Mouse (Mus musculus) kidney, postnatal 4 days (tissue): ENCODE measurements around the gene Supt6.
A peak's percentile ranks its signal among the peaks of the same experiment; 100 is the strongest.

Source experiments
- DNase-seq, 2 experiments: peaks; one replicate each; pipeline ENCODE4 v3.0.0; 2021; ENCODE audit warnings: mixed read lengths in 2 of 2

Supt6 gene

DNA sequence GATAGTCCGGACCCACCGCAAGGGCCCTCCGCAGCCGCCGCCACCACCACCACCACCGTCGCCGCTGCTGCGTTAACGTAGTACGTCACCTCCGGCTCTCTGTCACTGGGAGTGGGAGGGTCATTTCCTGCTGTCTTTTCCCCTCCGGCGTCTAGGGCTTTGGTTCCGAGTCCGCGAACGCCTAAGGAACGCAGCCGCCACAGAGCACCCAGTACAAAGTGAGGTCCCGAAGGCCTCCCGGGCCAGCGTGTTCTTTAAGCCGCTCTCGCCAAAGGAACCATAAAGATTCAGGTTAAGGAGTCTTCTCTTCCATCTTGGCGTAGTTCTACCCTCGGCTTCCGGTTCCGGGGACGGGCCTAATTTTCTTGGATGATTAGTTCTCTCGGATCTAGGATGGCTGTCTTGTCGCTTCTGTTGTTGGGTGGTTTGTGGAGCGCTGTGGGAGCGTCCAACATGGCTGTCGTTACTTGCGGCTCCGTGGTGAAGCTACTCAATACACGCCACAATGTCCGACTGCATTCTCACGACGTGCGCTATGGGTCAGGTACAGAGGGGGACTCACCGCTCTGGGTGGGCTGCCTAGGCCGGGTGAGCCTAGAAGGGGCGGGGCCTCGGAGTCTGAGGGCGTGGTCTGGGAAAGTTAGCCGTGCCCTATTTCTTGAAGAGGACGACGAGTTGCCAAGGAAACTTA is at the start of gene Supt6, which contains the start of gene Sdf2:
Gene Supt6, minus strand, starts transcription at position 361 of the 691 bp plus-strand sequence.
Gene Sdf2, plus strand, starts transcription at position 120 of the 691 bp plus-strand sequence.
- DNase-seq: peak; percentile 95 to 96

DNA sequence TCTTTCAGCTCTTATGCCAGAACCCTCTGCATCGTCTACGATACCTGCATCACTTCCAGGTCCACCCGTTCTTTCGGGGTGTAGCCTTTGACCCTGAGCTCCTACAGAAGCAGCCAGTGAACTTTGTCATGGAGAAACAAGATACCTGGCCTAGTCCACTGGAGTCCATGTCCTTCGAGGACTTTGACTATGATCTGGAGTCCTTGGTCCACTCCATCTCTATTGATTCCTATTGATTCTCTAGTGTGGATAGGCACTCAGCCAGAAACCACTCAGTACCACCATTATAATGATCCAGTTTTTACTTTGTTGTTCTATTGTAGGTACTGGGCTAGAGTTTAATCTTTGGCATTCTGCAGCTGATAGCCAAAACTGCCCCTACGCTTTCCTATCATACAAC is 48.8 kb upstream of the Supt6 start:
- no peak for DNase-seq

DNA sequence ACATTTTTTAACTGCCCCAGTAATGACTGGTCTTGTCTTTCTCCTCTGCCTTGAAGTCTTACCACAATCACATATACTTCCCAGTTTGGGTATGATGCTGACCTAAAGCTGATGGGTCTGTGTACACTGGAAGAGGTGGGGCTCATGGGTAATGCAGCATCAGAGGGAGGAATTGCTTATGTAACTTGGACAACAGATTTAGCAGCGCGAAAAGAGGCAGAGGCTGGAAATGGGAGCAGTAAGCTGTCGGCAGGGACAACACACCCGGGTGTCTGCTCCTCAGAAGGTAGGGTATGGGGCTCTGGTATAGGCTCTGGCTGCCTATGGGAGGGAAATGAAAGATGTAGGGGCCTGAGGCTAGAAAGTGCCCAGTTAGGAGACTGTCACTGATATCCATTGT is 44.9 kb upstream of the Supt6 start, which contains the start of gene BC030499:
Gene BC030499, plus strand, starts transcription at position 188 of the 400 bp plus-strand sequence.
- no peak for DNase-seq

DNA sequence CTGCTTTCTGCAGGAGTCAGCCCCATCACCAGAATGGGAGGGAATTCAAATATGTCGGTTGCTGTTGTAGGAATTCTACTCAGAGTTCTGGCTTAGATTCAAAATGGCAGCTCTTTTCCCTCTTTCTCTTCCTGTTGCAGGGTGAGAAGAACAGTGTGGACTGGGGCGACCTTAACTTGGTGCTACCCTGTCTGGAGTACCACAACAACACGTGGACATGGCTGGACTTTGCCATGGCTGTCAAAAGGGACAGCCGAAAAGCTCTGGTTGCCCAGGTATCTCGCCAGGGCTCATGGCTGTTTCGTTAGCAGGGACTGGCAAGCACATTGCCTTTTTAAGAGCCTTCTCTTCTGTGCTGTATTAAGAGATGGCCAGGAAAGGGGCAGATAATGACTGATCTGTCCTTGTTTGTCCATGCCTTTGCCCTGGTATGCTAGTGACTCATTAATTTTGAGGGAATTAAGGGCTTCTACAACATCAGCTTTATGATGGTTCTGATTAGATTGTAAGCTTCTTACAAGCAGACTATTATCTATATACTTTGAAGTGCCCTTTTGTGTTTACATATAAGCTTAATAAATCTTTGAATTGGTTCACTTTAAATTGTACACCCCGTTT is 43.5 kb upstream of the Supt6 start:
- DNase-seq: no peak

DNA sequence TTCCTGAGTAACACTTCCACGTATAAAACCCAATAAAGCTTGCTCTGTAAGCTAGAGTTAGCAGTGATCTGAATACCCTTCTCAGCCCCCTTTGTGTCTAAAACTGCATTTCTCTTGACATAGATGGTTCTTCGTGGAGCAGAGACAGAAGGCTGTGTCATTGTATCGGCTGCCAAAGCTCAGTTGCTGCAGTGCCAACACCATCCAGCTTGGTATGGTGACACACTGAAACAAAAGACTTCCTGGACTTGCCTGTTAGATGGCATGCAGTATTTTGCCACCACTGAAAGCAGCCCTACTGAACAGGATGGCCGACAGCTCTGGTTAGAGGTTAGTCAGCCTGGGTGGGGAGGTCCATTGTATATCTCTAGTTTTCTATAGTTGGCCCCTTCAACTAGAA is 33.8 kb upstream of the Supt6 start:
- no peak for DNase-seq

DNA sequence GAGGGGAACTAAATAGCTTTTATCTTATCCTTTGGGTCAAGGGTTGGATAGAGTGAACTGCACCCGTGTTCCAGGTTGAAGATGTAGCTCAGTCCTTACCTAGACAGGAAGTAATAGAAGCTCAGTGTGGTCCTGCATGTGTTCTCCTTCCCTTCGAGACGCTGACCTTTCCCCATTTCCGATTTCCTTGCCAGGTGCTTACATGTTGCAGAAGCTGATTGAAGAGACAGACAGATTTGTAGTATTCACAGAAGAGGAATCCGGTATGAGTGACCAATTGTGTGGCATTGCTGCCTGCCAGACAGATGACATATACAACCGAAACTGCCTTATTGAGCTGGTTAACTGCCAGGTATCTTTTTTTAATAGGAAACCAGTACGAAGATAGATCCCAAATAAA is 33.1 kb upstream of the Supt6 start:
- DNase-seq: no peak

DNA sequence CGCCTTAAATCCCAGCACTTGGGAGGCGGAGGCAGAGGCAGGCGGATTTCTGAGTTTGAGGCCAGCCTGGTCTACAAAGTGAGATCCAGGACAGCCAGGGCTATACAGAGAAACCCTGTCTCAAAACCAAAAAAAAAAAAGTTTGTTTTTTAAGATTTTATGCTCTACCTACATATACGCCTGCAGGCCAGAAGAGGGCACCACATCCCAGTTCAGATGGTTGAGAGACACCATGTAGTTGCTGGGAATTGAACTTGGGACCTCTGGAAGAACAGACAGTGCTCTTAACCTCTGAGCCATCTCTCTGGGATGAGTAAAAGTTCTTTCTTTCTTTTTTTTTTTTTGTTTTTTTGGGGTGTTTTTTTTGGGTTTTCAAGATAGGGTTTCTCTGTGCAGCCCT is 30.4 kb upstream of the Supt6 start:
- DNase-seq: peak; percentile 26 to 28

DNA sequence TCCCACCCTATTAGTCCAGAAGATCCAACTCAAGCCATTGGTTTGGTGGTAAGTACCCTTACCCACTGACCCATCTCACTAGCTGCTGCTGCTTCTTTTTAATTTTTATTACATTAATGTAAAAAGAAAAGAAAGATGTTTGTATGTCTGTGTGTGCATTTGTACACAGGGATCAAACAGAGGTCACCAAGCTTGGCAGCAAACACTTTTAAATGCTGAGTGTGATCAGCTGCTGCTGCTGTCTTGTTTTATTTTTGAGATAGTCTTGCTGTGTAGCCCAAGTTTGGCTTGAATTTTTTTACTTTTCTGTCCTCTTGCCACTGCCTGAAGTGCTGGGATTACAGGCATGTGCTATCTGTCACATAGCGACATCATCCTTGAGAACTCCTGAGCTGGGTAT is 29.8 kb upstream of the Supt6 start:
- peak; percentile 46 to 52 for DNase-seq

DNA sequence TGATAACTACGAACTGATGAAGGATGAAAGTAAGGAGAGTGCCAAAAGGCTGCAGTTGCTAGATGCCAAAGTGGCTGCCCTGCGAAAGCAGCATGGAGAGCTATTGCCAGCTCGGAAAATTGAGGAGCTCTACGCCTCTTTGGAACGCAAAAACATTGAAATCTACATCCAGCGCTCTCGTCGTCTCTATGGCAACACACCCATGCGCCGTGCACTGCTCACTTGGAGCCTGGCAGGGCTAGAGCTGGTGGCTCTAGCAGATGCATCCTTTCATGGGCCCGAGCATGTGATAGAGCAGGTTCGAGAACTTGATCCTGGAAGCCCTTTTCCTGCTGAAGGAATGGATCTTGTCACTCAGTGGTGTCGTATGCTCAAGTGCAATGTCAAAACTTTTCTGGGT is 26.2 kb upstream of the Supt6 start:
- no peak for DNase-seq

DNA sequence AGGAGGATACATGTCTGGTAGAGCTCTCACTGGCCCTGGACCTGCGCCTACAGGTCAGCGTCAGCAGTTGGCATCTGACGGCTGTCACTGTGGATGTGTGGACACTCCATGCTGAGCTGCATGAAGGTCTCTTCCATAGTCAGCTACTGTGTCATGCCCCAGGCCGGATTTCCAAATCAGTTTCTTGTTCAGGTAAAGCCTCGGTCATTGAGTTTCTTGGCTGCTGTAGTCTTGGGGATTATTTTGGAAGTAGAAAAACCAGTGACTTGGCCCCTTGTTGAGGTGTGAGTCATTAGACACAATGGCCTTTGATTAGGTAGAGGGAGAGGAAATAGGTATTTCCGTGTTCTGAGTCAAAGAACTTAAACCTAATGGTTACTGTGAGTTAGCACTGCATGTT is 19.8 kb upstream of the Supt6 start:
- DNase-seq: no peak

DNA sequence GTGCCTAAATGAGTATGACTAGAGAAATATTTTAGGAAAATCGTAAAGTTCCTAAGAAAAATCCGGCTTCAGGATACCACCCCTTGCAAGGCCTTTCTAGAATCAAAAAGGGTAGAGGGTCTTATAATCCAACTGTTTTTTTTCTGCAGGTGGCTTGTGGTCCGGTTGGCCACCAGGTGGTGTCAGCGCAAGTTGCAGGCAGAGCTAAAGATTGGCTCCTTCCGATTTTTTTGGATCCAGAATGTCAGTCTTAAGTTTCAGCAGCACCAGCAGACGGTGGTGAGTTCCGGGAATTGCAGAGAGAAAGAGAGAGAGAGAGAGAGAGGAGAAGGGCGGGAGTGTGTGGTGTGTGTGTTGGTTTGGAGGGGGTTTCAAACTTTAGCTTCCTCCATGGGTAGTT is 16.8 kb upstream of the Supt6 start:
- peak; percentile 75 to 83 for DNase-seq

DNA sequence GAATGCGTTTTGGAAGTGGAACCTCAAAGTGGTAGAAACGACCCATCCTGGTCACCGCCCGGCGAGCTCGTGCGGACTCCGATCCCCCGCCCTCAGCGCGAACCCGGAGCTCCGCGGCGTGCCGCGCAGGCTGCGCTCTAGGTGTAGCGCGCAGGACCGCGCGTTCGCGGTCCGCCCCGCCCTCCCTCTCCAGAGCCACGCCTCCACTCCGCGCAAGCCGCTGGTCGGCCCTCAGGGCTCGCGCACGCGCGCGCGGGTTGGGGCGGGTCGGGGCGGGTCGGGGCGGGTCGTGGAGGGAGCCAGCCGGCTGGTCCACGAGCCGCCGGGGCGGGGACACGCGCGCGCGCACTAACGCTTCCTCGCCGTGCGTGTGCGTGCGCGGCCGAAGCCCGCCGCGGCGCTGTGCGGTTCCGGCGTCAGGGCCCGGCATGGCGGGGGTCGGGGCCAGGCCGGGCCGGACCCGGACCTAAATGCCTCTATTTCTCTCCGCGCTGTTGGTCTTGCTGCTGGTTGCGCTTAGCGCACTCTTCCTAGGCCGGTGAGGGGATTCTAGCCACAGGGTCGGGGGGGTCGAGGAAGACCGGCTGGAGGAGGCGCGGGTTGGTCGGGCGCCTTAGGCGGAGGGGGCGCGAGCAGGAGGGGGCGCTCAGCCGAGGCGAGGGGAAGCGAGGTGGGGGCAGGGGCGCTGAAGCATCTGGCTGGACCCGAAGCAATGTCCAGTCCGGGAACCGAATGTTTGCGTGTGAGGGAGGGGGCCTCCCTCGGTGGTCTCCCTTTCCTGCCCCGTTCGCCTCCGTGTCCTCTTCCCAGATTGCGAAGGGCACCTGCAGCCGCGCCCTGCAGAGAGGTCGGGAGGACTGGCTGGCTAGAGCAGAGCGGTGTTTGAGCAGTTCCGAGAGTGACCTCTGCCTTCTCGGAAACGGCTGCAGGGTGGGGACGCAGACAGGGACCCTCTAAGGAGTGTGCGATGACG is 15.9 kb upstream of the Supt6 start, which contains the start of gene 2610507B11Rik:
Gene 2610507B11Rik, plus strand, starts transcription at position 373 of the 973 bp plus-strand sequence.
- peak; percentile 95 to 97 for DNase-seq

DNA sequence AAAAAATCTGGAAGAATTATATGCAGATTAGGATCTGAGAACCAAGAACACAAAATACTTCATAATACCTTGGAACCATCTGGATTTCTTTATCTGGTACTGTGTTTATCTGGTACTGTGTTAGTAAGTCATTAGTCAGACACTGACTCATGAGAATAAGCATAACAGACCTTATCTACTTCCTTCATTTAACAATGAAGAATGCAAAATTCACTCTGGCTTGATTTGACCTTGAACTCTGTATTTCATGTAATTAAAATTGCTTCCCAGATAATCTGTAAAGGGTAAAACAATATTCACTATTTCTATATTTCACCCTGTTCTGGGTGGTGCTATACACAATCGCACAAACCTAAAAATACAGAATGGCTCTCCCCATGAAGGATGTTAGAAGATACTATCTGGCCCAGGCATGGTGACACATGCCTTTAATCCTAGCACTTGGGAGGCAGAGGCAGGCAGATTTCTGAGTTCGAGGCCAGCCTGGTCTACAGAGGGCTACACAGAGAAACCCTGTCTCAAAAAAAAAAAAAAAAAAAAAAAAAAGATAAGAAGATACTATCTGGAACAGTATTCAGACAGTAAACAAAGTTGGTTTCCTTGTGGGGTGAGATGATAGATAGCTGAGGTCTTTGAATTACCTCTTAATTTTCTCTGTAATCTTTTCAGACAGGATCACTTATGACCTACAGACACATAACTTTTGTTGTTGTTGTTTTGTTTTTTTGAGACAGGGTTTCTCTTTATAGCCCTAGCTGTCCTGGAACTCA is 14.9 kb upstream of the Supt6 start:
- no peak for DNase-seq

DNA sequence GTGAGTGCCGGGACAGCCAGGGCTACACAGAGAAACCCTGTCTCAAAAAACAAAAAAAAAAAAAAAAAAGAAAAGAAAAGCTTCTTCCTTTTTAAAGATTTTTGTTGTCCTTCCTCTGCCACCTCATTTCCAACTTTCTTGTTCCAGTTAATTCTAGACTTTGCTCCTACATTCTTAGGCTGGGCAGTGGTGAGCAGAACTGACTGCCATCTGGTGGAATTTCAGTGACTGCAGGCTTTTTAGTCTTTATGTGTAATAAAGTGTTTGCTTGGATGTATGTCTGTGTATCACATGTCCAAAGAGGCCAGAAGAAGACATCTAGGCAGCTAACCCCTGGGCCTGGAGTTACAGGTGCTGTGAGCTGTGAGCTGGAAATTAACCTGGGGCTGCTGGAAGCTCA is 10.8 kb upstream of the Supt6 start:
- DNase-seq: peak in 1 of 2 experiments; percentile 27

DNA sequence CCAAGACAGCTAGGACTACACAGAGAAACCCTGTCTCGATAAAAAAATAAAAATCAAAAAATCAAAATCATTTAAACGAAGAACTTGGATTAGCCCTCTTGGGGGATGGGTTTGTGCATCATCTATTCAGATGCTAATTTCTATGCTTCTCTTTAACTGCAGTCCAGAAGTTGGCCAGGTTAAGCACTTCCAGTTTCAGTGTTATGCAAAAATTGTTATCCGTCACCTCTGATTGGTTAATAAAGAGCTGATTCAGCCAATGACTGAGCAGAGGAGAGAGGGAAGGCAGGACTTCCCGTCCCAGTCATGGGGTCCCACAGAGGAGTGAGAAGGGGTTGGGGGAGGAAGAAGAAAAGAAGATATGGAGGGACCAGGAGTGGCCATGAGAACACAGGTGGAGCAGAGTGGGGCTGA is 1.9 kb upstream of the Supt6 start:
- no peak for DNase-seq

DNA sequence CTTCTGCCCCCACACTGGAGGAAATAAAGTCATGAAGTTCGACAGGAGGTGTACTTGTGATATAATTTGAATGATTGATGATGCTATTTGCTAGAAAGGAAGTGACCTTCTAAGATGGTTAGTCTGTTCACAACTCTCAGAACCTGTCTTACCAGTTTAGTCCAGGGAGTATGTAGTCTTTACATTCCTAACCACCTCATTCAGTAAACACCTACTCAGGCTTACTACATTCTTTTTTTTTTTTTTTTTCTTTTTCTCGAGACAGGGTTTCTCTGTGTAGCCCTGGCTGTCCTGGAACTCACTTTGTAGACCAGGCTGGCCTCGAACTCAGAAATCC is 1.2 kb upstream of the Supt6 start:
- no peak for DNase-seq

DNA sequence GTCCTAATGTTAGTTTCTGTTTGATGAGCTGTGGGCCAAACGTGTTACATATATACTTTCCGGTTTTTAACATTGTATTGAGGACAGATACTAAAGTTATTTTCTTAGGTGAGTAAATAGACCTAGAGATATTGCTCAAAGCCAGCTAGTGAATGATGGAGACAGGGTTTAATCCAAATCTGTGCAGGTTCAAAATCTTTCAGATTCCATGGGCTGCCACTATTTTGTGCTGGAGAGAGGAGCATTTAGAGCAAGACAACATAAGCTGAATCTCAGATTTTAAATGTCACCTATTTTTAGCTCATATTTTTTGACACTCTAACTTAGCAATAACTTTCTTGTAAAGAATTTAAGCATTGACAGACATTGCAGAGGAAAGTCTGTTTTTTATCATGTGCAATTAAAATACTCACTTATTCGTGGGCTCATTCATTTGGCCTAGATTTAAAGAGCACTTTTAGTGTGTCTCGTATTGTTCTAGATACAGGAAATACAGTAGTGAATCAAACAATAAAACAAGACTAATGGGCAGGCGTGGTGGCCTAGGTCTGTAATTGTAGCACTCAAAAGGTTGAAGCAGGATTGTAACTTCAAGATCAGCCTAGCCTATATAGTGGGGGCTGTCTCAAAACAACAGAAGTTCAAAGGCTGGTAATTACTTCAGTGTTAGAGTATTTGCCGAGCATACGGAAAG is 678 bp upstream of the Supt6 start:
- no peak for DNase-seq

DNA sequence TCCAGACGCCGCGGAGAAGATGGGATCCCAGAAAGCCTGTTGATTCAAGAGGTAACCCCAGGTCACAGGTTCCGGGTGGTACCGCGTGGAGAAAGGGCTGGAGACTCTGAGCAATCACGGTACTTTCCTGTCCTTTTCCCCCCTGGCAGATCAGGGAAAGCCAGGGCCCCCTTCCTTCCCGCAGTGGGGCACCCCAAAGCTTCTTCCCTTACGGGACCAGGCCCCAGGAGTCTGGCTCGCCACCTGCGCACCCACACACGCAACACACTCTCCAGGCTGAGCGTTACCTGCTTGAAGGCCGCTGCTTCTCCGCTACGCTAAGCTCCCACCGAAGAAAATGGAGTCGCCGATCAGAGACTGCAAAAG is 543 bp downstream of the Supt6 start:
- DNase-seq: no peak

DNA sequence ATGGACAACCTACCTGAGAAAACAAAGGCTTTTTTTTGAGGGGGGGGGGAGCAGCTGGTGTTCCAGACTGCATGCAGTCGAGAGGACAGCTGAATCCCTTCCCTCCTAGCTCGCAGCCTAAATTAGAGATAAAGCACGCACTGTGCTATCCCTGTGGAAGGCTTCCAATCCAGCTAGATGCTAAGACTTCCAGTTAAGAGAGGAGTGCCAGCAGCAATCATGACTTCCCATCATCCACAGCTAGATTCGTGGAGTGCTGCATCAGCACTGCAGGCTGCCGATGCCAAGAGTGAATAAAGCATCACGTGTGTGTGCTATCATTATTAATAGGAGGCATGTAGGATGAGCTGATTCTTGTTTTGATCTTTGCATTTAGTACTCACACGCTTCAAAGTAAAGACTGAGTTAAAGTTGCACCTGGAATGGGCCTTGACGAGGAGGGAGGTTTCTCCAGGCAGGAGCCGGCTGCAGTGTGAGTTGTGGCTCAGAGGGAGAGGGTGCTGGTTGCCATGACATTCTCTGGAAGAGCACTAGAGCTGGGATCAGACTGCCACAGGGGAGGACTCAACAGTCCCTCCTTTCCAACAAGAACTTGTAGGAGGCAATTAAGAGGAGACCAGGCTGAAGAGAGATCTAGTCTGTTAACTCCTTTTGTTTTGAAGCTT is 5.5 kb downstream of the Supt6 start:
- DNase-seq: no peak

DNA sequence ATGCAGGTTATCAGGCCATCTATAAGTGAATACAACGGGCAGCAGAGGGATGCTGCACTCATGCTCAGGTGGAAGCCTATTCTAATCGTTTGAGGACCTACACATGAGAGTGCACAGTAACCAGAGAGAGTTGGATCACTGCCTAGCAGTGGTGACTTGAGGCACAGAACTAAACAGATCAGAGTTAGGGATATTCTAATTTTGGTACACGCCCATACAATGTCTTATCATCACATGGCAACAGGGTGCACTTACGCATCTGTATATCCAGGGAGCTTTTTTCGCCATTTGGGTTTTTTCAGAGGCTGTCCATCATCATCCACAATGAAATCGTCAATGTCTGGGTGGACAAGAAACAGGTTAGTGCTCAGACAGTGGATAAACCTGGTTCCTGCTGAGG is 14.3 kb downstream of the Supt6 start:
- no peak for DNase-seq

DNA sequence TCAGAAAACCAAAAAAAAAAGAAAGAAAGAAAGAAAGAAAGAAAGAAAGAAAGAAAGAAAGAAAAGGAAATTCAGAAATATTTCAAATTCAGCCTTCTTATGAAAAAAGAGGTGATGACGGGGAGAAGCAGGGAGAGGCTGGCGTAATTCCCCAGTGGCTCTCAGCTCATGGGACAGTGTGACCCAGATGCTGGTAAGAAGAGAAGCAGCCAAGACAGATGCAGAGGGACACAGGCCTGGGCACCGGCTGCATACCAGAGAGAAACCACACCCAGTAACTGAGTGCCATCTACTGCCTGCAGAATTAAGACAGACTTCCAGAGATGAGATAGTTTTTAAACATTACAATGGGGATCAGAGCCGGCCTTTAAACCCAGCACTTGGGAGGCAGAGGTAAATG is 22.2 kb downstream of the Supt6 start:
- DNase-seq: no peak
